Mouse (Mus musculus): ENCODE measurements around the gene Plekha3.

DNA sequence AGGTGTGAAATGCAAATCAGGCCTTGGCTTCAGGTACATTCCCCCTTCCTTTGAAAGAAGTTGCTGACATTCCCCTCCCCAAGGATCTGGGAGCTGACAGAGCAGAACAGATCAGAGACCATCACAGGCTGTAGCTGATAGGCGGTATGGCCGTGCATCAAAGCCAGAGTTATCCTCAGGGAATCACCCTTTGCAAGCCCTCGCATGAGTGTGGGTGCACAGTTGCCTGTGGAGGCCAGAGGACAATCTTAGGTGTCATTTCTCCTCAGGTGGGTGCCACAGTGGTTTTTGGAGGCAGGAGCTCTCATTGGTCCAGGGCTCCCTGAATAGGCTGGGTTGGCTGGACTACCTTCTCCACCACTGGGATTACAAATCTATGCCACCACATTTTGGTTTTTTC, 27.1 kb downstream of the Plekha3 start:
- no peak for TF ChIP-seq POLR2A (IDR thresholded peaks at IDR 0.05; ENCODE audit: insufficient read depth, low read depth, low read length)
- no peak for TF ChIP-seq CTCF (IDR thresholded peaks at IDR 0.05)
- TF ChIP-seq EP300 (IDR thresholded peaks at IDR 0.05; ENCODE audit: insufficient read depth, low read depth, low read length): peak; percentile 27; the same call in 1 of the 2 replicates
